Mouse (Mus musculus) heart, postnatal 36 days (tissue): Measurements from ENCODE around the gene Bsdc1. TPM values are rescaled to one million over a fixed set of nuclear protein-coding genes. Genes with fewer than 3 reads are reported as not detected.
"Not testable (repeated sequence)": the region's sequence is repeated elsewhere in the genome, so short reads cannot be mapped to it uniquely, and the experiment has no call there.

Experiments
- DNase-seq, 2 experiments: peaks; one replicate each; pipeline ENCODE4 v3.0.0; 2021 to 2022
- intact Hi-C: fragments of 180-260 bp; cut with DNase I; formaldehyde crosslinking; loops from one replicate; pipeline ENCODE4 v1.15.1; 2025
- total RNA-seq, 2 experiments: library from RNA; stranded (reverse); gene quantifications; 2 replicates each; pipeline ENCODE4 v1.2.3; 2021

Gene Bsdc1
- 10 to 100 TPM; 50.3 to 53.8 TPM for total RNA-seq

GRCm38 (mm10) chr4:129461183-129461960, at the start of gene Bsdc1:
TSS of gene Bsdc1 (plus strand) at chr4:129461581.
- intact Hi-C loops: loop anchor here (5.0 kb wide), 1 partner anchor 141 kb away; the partner anchor contains the start of genes Eif3i and Tmem234

DNA sequence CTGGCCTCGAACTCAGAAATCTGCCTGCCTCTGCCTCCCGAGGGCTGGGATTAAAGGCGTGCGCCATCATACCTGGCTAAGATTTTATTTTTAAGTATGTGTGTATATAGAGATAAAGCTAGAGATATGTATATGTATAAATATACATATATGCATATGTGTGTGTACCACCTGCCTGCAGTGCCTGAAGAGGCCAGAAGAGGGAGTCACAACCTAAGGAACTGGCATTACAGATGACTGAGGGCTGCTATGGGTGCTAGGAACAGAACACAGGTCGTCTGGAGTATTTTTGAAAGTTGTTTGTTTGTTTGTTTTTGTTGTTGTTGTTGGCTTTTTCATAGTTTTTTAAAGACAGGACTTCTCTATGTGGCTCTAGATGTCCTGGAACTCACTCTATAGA, 45.5 kb upstream of the Bsdc1 start:
- intact Hi-C loops: no loop called here
- no peak for DNase-seq

More at GRCm38 (mm10) chr4:129461183-129461960, at the start of gene Bsdc1:
- peak; percentile 99 for DNase-seq

- intact Hi-C loops: no loop called here
- no peak for DNase-seq
Measured at GRCm38 (mm10) chr4:129416478-129416877, 44.9 kb upstream of the Bsdc1 start.

GRCm38 (mm10) chr4:129418321-129418720, 43.1 kb upstream of the Bsdc1 start:
- intact Hi-C loops: no loop called here

DNA sequence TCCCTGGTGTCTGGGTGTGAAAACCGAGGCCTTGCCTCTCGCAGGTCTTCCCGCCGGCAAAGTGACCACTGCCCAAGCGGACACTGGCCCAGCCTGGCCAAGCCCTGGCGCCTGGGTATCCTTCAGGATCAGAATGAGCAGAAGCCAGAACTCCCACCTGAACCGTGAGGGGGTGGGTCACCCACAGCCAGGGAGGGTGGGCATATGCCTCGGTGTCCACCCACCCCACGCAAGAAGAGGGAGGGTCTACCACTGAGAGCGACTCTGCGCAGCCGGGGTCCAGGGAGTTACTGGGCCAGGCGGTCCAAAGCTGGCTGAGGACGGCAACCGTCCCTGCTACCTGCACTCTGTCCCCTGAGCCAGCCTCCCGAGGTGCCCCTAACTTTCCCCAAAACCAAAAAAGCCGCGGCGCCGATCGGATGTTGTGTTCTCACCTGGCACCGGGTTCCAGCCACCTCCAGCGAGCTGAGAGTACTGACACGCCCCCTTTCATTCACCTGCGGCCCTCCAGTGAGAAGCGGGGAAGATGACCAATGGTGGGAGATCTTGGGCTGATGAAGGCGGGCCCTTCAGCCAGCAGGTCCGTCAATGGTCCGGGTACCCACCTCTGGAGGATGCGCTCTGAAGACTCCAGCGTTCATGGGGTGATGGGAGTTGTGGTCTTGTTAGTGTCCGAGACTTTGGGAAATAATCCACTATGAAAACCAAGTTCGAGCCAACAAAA, 20.9 kb upstream of the Bsdc1 start, which contains the start of gene Zbtb8b:
Gene Zbtb8b (minus strand): TSS at position 514 of the 724 bp plus-strand sequence.
- no peak for DNase-seq
- intact Hi-C loops: no loop called here

More at GRCm38 (mm10) chr4:129418321-129418720, 43.1 kb upstream of the Bsdc1 start:
- no peak for DNase-seq

GRCm38 (mm10) chr4:129441145-129441544, 20.2 kb upstream of the Bsdc1 start:
- intact Hi-C loops: no loop called here
- no peak for DNase-seq

DNA sequence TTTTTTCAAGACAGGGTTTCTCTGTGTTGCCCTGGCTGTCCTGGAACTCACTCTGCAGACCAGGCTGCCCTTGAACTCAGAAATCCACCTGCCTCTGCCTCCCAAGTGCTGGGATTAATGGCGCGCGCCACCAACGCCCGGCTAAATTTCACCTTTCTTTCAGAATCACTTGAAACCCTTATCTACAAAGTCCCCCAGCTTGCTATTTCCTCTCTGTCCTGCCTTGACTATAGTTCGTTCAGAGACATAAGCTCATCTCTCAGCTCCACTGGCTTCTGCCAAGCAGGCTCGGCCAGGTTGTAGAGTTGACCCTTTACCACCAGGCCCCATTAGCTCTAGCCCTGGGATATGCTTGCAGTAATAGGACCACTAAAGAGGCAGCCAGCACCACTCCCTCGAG, 14.0 kb upstream of the Bsdc1 start:
- no peak for DNase-seq
- intact Hi-C loops: no loop called here

- intact Hi-C loops: no loop called here
- no peak for DNase-seq
Measured at GRCm38 (mm10) chr4:129447778-129448563, 13.4 kb upstream of the Bsdc1 start.

GRCm38 (mm10) chr4:129448713-129449112, 12.7 kb upstream of the Bsdc1 start:
- intact Hi-C loops: no loop called here

DNA sequence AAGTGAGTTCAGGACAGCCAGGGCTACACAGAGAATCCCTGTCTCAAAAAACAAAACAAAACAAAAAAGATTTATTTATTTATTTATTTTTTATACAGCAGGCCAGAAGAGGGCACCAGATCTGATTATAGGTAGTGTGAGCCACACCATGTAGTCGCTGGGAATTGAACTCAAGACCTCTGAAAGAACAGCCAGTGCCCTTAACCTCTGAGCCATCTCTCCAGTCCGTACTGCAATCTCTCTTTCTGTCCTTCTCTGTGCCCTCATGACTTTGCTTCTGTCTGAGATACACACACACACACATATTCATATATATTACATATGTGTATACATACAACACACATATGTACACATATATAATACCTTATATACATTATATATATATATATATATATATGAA, 10.5 kb upstream of the Bsdc1 start:
- intact Hi-C loops: loop anchor here (5.0 to 10.0 kb wide), 2 partner anchors 244 to 316 kb away; partner anchors contain the start of gene Fndc5
- no peak for DNase-seq

More at GRCm38 (mm10) chr4:129448713-129449112, 12.7 kb upstream of the Bsdc1 start:
- DNase-seq: no peak

DNA sequence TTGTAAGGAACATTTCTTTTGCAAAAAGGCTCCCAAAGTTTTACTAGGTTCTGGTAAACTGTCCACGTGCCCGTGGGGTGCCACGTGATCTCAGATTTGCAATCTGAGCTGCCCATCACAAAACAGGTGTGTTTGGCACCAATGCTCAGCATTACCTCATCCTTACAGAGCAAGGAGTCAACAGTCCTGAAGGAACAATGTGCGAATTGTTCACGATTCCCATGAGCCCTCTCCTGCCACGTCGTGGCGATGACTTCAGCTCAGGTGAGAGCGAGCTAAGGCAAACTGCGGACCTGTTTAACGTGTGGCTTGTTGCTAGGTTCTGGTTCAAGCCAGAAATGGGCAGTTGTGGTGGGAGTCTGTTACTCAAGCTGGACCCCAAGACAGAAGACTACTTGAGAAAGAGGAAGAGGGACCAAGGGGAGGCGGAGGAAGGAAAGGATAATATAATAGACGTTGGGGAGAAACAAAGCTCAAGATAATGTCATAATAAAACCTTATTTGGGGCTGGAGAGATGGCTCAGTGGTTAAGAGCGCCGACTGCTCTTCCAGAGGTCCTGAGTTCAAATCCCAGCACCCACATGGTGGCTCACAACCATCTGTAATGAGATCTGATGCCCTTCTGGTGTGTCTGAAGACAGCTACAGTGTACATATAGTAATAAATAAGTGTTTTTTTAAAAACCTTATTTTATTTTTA, 9.8 kb upstream of the Bsdc1 start:
- DNase-seq: no peak
- intact Hi-C loops: loop anchor here (5.0 to 10.0 kb wide), 2 partner anchors 244 to 317 kb away; partner anchors contain the start of gene Fndc5

GRCm38 (mm10) chr4:129455265-129455664, 6.1 kb upstream of the Bsdc1 start:
- DNase-seq: peak; percentile 47 to 69
- intact Hi-C loops: loop anchor here (1.0 to 10.0 kb wide), 3 partner anchors 105 to 320 kb away; partner anchors contain the start of gene Fndc5

- no peak for DNase-seq
- intact Hi-C loops: loop anchor here (5.0 to 10.0 kb wide), 2 partner anchors 264 to 321 kb away; partner anchors contain the start of gene Fndc5
Measured at GRCm38 (mm10) chr4:129456126-129456525, 5.3 kb upstream of the Bsdc1 start.

DNA sequence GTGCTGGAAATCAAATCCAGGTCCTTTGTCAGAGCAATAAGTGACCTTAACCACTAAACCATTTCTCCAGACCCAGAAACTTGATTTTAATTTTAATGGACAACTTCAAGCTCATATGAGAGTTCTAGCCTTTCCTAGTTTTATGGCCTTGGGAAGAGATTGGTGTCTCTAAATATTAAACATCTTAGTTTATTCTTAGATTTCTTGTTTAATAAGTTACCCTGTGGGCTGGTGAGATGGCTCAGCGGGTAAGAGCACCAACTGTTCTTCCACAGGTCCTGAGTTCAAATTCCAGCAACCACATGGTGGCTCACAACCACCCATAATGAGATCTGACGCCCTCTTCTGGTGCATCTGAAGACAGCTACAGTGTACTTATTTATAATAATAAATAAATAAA, 4.1 kb upstream of the Bsdc1 start:
- intact Hi-C loops: loop anchor here (5.0 to 10.0 kb wide), 2 partner anchors 265 to 323 kb away; partner anchors contain the start of gene Fndc5
- DNase-seq: not testable (repeated sequence)

GRCm38 (mm10) chr4:129459726-129460125, 1.7 kb upstream of the Bsdc1 start:
- no peak for DNase-seq
- intact Hi-C loops: loop anchor here (5.0 to 10.0 kb wide), 3 partner anchors 143 to 325 kb away; partner anchors contain the start of genes Eif3i, Fndc5 and Tmem234

DNA sequence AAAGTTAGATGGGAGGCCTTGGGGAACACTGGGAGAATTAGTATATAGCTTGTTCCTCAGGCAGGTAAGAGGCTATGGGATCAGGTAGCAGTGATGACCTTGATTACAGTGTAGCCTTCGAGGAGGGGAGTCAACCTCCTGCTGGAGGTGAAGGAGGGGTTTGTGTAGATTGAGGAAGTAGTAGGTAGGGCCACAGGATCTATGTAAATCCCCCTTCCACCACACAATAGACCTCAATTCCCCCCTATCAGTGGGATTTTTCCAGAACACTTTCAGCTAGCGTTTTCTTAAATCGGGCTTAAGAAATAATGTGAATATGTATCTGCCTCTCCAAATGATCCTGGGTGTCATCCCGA, 576 bp upstream of the Bsdc1 start:
- no peak for DNase-seq
- intact Hi-C loops: loop anchor here (5.0 kb wide), 1 partner anchor 141 kb away; the partner anchor contains the start of genes Eif3i and Tmem234

- intact Hi-C loops: loop anchor here (5.0 kb wide), 1 partner anchor 140 kb away; the partner anchor contains the start of genes Eif3i and Tmem234
Measured at GRCm38 (mm10) chr4:129462118-129462517, 737 bp downstream of the Bsdc1 start.

GRCm38 (mm10) chr4:129463097-129464059, 2.0 kb downstream of the Bsdc1 start:
- intact Hi-C loops: loop anchor here (5.0 kb wide), 1 partner anchor 139 kb away; the partner anchor contains the start of genes Eif3i and Tmem234
- DNase-seq: no peak

More at GRCm38 (mm10) chr4:129462118-129462517, 737 bp downstream of the Bsdc1 start:
- no peak for DNase-seq
